Comparison of ENCODE assay signal across 8 mouse cellular contexts in genomic region chr4:43010161-43011038, GRCm38 (mm10). TPM values are rescaled to one million over a fixed set of nuclear protein-coding genes. Genes with fewer than 3 reads are reported as not detected.
DNase-seq lines count a peak whose midpoint lies in the region; ATAC-seq lines count a peak whose summit lies in the region.

Gene Fancg (minus strand): TSS chr4:43010506.

- H3K4me2 ChIP-seq in hindbrain, embryonic 13.5 days = peak within 1 kb of the TSS; percentile 88

- H3K27me3 ChIP-seq in hindbrain, embryonic 13.5 days = no peaks in the 10 kb centered on the region

- peaks cover 6% of the 10 kb centered on the region; the same call in 1 of the 2 replicates for H3K36me3 ChIP-seq in hindbrain, embryonic 13.5 days

- peak within 1 kb of the TSS; percentile 73 for H3K4me3 ChIP-seq in hindbrain, embryonic 13.5 days

- H3K27ac ChIP-seq in hindbrain, embryonic 13.5 days = peak within 1 kb of the TSS; percentile 36; the same call in 1 of the 2 replicates

- ATAC-seq in hindbrain, embryonic 13.5 days (ENCODE audit: low FRiP score) = peak; percentile 94

- peak within 1 kb of the TSS; percentile 80 for H3K9ac ChIP-seq in hindbrain, embryonic 13.5 days

- peaks cover 17% of the 10 kb centered on the region for H3K4me1 ChIP-seq in hindbrain, embryonic 13.5 days (replicated peaks)

- under 1% methylated on average over 37 of the region's 37 CpGs for WGBS in hindbrain, embryonic 13.5 days

- H3K9me3 ChIP-seq in hindbrain, embryonic 13.5 days = no peaks in the 10 kb centered on the region

- DNase-seq in WW6 (ENCODE audit: low read depth, low spot score) = peak; percentile 53
- DNase-seq in cerebellum, postnatal 25 days = peak; percentile 85 to 87
- DNase-seq in frontal cortex, postnatal 25 days (ENCODE audit: low spot score in 2 of 2) = peak; percentile 61 to 78
- DNase-seq in layer of hippocampus, postnatal 25 days (ENCODE audit: extremely low spot score in 1 of 2, low spot score in 1 of 2) = peak; percentile 70 to 77
- peak; percentile 83 for DNase-seq in lung, postnatal 25 days (ENCODE audit: low spot score)
- DNase-seq in retina, embryonic 14.5 days (ENCODE audit: low spot score) = peak; percentile 87
- peak; percentile 85 to 87 for DNase-seq in thymus, postnatal 36 days

RNA-seq across cellular contexts. Expression of gene Fancg, which starts in this region (rescaled TPM):
- 20.0 and 21.9 TPM in 2 replicates for polyA plus RNA-seq in hindbrain, embryonic 13.5 days (2015; fragmentation: Nextera tagmentation; extraction: Ambion mirVana)
- 1 to 10 TPM; 7.7 to 8.7 TPM for total RNA-seq in layer of hippocampus, postnatal 25 days (2021)

Comparison
In these comparisons a context has a peak if more than half of its experiments do, and no peak if none do; other contexts are left out.
1. Peak in every context shown above with its lines: DNase-seq, ATAC-seq, H3K4me3 ChIP-seq and H3K27ac ChIP-seq.